Mouse (Mus musculus) embryonic fibroblast, embryonic 13.5 days (primary cell): Measurements from ENCODE around the gene Dvl3. TPM values are rescaled to one million over a fixed set of nuclear protein-coding genes. Genes with fewer than 3 reads are reported as not detected.
A peak's percentile ranks its signal among the peaks of the same experiment; 100 is the strongest.
"Not testable (repeated sequence)": the region's sequence is repeated elsewhere in the genome, so short reads cannot be mapped to it uniquely, and the experiment has no call there.

Experiments used
- H3K27ac ChIP-seq: 2 replicates; pipeline ENCODE4 v1.5.1; 2012; ENCODE audit warnings: low read length, control low read depth, inconsistent platforms; ENCODE audit not compliant: insufficient read depth
- H3K4me1 ChIP-seq: 2 replicates; pipeline ENCODE4 v1.6.1; 2011; ENCODE audit warnings: low read length; ENCODE audit not compliant: control insufficient read depth, insufficient read depth
- H3K4me3 ChIP-seq: 2 replicates; pipeline ENCODE4 v1.5.1; 2011; ENCODE audit warnings: mild to moderate bottlenecking, control low read depth, low read length; ENCODE audit not compliant: insufficient read depth
- CTCF ChIP-seq: IDR thresholded peaks from 2 replicates; pipeline ENCODE4 v1.5.1; 2011; ENCODE audit warnings: mild to moderate bottlenecking, control low read depth, low read length, moderate library complexity, borderline replicate concordance; ENCODE audit not compliant: insufficient read depth
- POLR2A ChIP-seq: IDR thresholded peaks from 2 replicates; pipeline ENCODE4 v1.6.1; 2011; ENCODE audit warnings: low read depth, mild to moderate bottlenecking, control low read depth, low read length, moderate library complexity
- polyA plus RNA-seq: library from polyadenylated mRNA; stranded (reverse); fragments of >200 nt; gene quantifications from 2 replicates; pipeline ENCODE4 v1.2.4, GENCODE M21; 2011; ENCODE audit warnings: low read depth; ENCODE audit not compliant: missing spikeins, insufficient read length

Dvl3 gene
- polyA plus RNA-seq, 1 experiment, result 57.3 TPM

GRCm38 (mm10) chr16:20480115-20480514 is 36.7 kb upstream of the Dvl3 start:
- H3K27ac ChIP-seq, result no peak overlapping the region
- H3K4me3 ChIP-seq, result no peak overlapping the region
- peaks cover 13% of the 10 kb centered on the region for H3K4me1 ChIP-seq
- TF ChIP-seq CTCF, result no peak
- TF ChIP-seq POLR2A, result no peak

- Histone ChIP-seq H3K4me1 (peaks cover 10% of the 10 kb centered on the region), H3K4me3 (no peak overlapping the region), H3K27ac (no peak overlapping the region)
- TF ChIP-seq POLR2A (no peak), CTCF (no peak)
These were observed 35.0 kb upstream of the Dvl3 start for GRCm38 (mm10) chr16:20481746-20482145.

- H3K4me1 ChIP-seq, H3K4me3 ChIP-seq, H3K27ac ChIP-seq: not testable (repeated sequence)
These were observed 33.1 kb upstream of the Dvl3 start for GRCm38 (mm10) chr16:20483716-20484115.

- TF ChIP-seq POLR2A, result no peak
- TF ChIP-seq CTCF, result no peak
- Histone ChIP-seq H3K27ac (no peak overlapping the region), H3K4me1 (peaks cover 2% of the 10 kb centered on the region; the same call in 1 of the 2 replicates), H3K4me3 (no peak overlapping the region)
These were observed 31.7 kb upstream of the Dvl3 start for GRCm38 (mm10) chr16:20485061-20485460.

GRCm38 (mm10) chr16:20486048-20486447 is 30.7 kb upstream of the Dvl3 start:
- no peak for TF ChIP-seq CTCF
- TF ChIP-seq POLR2A, result no peak
- no peak overlapping the region for H3K4me3 ChIP-seq
- no peak overlapping the region for H3K27ac ChIP-seq
- H3K4me1 ChIP-seq, result peaks cover 2% of the 10 kb centered on the region; the same call in 1 of the 2 replicates

- Histone ChIP-seq H3K4me3 (no peak overlapping the region), H3K27ac (peak overlapping the region; percentile 38; the same call in 1 of the 2 replicates), H3K4me1 (peaks cover 2% of the 10 kb centered on the region; the same call in 1 of the 2 replicates)
- no peak for TF ChIP-seq POLR2A
- no peak for TF ChIP-seq CTCF
These were observed 28.6 kb upstream of the Dvl3 start for GRCm38 (mm10) chr16:20488151-20488550.

GRCm38 (mm10) chr16:20488751-20489150 is 28.0 kb upstream of the Dvl3 start:
- not testable (repeated sequence) for H3K4me3 ChIP-seq, H3K27ac ChIP-seq, H3K4me1 ChIP-seq

- Histone ChIP-seq H3K4me1 (peaks cover 2% of the 10 kb centered on the region; the same call in 1 of the 2 replicates), H3K4me3 (no peak overlapping the region), H3K27ac (no peak overlapping the region)
- TF ChIP-seq CTCF (no peak), POLR2A (no peak)
These were observed 27.5 kb upstream of the Dvl3 start for GRCm38 (mm10) chr16:20489233-20489632.

- no peak overlapping the region for H3K27ac ChIP-seq
- H3K4me1 ChIP-seq, result peaks cover 2% of the 10 kb centered on the region; the same call in 1 of the 2 replicates
- H3K4me3 ChIP-seq, result no peak overlapping the region
- peak; percentile 33; the same call in 1 of the 2 replicates for TF ChIP-seq CTCF
- no peak for TF ChIP-seq POLR2A
These were observed 26.2 kb upstream of the Dvl3 start for GRCm38 (mm10) chr16:20490581-20490980.

GRCm38 (mm10) chr16:20491301-20491700 is 25.5 kb upstream of the Dvl3 start:
- peaks cover 2% of the 10 kb centered on the region; the same call in 1 of the 2 replicates for H3K4me1 ChIP-seq
- H3K4me3 ChIP-seq, result no peak overlapping the region
- TF ChIP-seq POLR2A (no peak), CTCF (no peak)
- no peak overlapping the region for H3K27ac ChIP-seq

- Histone ChIP-seq H3K27ac (no peak overlapping the region), H3K4me3 (no peak overlapping the region), H3K4me1 (no peaks in the 10 kb centered on the region; the same call in 1 of the 2 replicates)
- TF ChIP-seq CTCF (no peak), POLR2A (no peak)
These were observed 23.3 kb upstream of the Dvl3 start for GRCm38 (mm10) chr16:20493452-20493851.
